Mouse (Mus musculus) lung, adult 2 months (tissue): ENCODE results near the gene Wdpcp. TPM values are rescaled to one million over a fixed set of nuclear protein-coding genes. Genes with fewer than 3 reads are reported as not detected.

Experiments
- DNase-seq: peaks from one replicate; pipeline ENCODE4 v3.0.0; 2022
- H3K4me1 ChIP-seq: fragments of 200-500 bp; 2 replicates; pipeline ENCODE4 v1.6.1; 2011; ENCODE audit warnings: low read length; ENCODE audit not compliant: control insufficient read depth, insufficient read depth
- H3K4me3 ChIP-seq: fragments of 200-500 bp; replicated peaks from 2 replicates; pipeline ENCODE3; 2011; ENCODE audit warnings: low read depth, mild to moderate bottlenecking, control low read depth, low read length; ENCODE audit errors: extremely low read depth
- CTCF ChIP-seq: fragments of 200-500 bp; IDR thresholded peaks from 2 replicates; pipeline ENCODE4 v1.5.1; 2011; ENCODE audit warnings: mild to moderate bottlenecking, low read length, control low read depth; ENCODE audit not compliant: insufficient read depth
- POLR2A ChIP-seq: fragments of 200-500 bp; IDR thresholded peaks from 2 replicates; pipeline ENCODE4 v1.6.1; 2011; ENCODE audit warnings: low read depth, mild to moderate bottlenecking, control low read depth, low read length, borderline replicate concordance; ENCODE audit errors: extremely low read depth
- WGBS: fragments of 180-500 bp; shearing (Covaris S2); methylation state at CpG from one replicate; pipeline ENCODE4 v1.1.7; 2018; 5-methylcytosine and 5-hydroxymethylcytosine counted together
- polyA plus RNA-seq: library from polyadenylated mRNA; depleted of rRNA; stranded (reverse); fragments of >200 nt; gene quantifications from 2 replicates; pipeline ENCODE4 v1.2.3, GENCODE M21; 2012

Gene Wdpcp
- polyA plus RNA-seq, 1 experiment: 6.1 TPM

DNA sequence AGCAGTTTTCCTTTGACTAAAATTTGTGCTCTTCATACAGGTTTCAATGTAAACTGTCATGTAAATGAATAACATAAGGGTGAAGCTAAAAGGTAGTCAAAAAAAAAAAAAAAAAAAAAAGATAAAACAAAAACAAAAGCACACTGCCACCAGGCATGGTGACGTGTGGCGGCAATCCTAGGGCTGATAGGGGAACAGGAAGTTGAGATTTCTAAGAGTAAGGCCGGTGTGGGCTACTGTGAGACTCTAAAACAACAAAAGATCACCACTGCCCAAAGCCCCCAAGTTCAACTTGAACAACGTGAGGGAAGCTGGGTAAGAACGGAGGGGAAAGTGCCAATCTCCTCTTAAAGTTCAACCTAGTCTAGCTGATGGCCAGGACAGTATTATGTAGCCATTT lies 3.0 kb upstream of the Wdpcp start:
- TF ChIP-seq CTCF (no peak), POLR2A (no peak)
- Histone ChIP-seq H3K4me1 (peaks cover 5% of the 10 kb centered on the region; the same call in 1 of the 2 replicates), H3K4me3 (no peak overlapping the region)
- WGBS: 42% methylated on average over 5 of the region's 5 CpGs
- DNase-seq: no peak

DNA sequence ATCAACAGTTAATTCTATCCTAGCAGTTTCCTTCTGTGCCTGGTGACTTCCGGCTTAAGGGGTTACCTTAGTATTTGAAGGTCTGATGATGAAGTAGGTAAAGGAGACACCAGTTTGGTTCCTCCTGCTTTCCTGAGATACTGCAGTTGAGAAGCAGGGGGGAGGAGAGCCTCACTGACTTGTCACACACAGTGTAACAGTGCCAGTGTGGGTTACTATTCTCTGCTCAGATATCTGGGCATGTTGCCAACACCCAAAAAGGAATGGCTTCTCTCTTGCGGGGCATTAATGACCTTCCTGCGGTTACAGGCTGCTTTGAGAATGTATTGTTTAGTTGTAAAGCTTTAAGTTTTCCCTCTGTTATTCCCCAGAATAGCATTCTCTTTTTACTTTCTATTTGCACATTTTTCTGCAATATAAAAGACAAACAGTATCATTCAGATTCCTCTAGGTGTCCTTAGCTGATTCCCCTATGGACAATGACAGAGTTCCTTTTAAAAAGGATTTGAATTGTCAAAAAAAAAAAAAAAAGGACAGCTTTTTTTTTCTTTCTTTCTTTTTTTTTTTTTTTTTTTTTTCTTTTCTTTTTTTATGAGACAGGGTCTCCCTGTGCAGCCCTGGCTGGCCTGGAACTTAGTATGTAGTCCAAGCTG lies 2.5 kb upstream of the Wdpcp start:
- DNase-seq: no peak
- H3K4me1 ChIP-seq: peaks cover 5% of the 10 kb centered on the region; the same call in 1 of the 2 replicates
- H3K4me3 ChIP-seq: no peak overlapping the region
- no peak for TF ChIP-seq POLR2A
- no peak for TF ChIP-seq CTCF
- 9% methylated on average over 3 of the region's 3 CpGs for WGBS

DNA sequence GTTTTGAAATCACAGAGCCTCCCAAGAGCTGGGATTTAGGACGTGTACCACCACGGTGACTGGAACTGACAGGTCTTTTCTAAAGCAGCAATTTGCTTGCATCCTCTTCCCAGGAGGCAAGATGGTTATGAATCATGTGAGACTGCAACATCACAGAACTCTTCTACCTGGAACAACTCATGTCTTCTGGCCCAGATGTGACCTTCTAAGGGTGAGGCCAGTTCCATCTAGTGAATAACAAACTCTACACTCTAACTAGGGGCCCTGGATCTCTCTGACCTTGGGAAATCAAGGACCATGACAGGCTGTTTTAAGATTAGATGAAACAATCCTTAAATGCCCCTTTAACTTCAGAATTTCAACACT lies 1.9 kb upstream of the Wdpcp start:
- Histone ChIP-seq H3K4me1 (peaks cover 5% of the 10 kb centered on the region; the same call in 1 of the 2 replicates), H3K4me3 (no peak overlapping the region)
- DNase-seq: no peak
- no peak for TF ChIP-seq POLR2A
- no peak for TF ChIP-seq CTCF
- WGBS: 52% methylated on average over 2 of the region's 2 CpGs

DNA sequence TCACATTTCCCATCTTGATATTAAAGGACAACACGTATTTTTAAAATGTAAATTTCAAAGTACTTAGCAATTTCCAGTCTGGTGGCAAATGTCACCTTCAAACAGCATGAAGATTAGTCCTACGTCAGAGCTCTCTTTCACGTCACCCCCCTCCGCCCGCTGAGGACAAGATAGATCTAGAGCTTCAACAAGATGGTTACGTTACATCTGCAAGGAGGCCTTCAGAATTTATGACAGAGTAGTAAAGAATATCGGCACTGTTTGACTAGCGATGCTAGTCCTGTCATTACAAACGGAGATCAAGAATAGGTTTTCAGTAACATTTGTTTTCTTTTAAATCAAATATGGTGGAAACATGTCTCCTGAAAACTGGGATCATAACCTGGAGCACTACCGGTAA lies 1.1 kb upstream of the Wdpcp start:
- Histone ChIP-seq H3K4me1 (peaks cover 5% of the 10 kb centered on the region; the same call in 1 of the 2 replicates), H3K4me3 (peak overlapping the region; percentile 76)
- WGBS: 8% methylated on average over 10 of the region's 10 CpGs
- no peak for TF ChIP-seq CTCF
- TF ChIP-seq POLR2A: no peak
- no peak for DNase-seq

DNA sequence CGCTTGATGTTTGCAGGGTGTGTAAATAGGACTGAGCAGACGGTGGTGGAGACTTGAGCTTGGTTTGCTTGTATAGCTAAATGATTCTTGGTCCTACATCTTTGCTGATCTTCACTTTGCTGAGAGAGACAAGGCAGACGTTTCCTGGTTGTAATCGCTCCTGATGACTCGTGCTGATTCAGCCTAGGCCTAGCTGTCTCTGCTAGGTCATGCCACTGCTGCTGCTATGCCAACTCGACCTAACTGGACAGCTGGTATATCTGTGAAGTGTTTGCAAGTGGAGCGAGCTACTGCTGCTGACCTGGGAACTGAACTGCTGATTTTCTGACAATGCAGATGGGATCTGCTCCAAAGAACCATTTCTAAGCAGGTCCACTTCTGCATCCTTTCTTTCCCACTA lies 9.4 kb downstream of the Wdpcp start:
- DNase-seq: no peak
- TF ChIP-seq POLR2A (no peak), CTCF (no peak)
- no peak overlapping the region for H3K4me3 ChIP-seq
- WGBS: 70% methylated on average over 7 of the region's 7 CpGs
- H3K4me1 ChIP-seq: no peaks in the 10 kb centered on the region; the same call in 1 of the 2 replicates

DNA sequence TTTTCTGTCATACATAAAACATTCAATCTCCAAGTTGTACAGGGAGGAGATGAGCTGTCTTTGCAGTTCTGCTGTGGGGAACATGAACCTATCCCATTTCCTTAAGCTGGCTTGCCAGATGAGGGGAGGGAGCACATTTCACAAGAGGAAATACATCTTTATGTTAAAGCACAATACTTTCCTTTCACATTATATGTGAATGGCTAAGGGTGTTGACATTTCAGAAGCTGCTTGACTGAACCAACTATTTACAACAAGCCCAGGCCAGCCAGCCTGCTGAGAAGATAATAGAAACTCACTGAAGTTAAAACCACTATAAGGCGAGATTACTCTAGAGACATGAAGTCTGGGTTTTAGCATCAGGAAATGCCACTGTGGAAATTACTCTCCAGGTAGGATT lies 11.3 kb downstream of the Wdpcp start:
- TF ChIP-seq POLR2A (no peak), CTCF (no peak)
- Histone ChIP-seq H3K4me3 (no peak overlapping the region), H3K4me1 (no peaks in the 10 kb centered on the region; the same call in 1 of the 2 replicates)
- DNase-seq: no peak
- WGBS: 55% methylated on average over 1 of the region's 1 CpGs

DNA sequence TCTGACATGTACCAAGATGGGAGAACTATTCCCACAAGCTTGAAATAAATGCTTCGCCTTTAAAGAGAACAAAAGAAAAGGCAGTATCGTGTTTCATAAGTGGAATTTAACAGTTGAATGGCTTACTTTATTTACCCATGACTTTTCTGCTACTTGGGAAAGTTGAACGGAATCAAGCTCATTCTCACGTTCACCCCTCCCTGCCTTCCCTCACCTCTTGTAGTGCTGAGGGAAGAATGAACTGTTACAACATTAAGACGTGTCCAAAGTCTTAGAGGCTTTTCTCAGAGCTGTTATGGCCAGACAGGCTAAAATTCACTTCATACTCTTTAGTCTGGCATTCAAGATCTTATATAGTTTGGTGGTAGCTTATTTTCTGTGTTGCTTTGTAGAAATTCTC lies 30.5 kb downstream of the Wdpcp start:
- TF ChIP-seq POLR2A: no peak
- TF ChIP-seq CTCF: no peak
- no peak overlapping the region for H3K4me3 ChIP-seq
- no peaks in the 10 kb centered on the region for H3K4me1 ChIP-seq
- 43% methylated on average over 5 of the region's 5 CpGs for WGBS
- DNase-seq: no peak

DNA sequence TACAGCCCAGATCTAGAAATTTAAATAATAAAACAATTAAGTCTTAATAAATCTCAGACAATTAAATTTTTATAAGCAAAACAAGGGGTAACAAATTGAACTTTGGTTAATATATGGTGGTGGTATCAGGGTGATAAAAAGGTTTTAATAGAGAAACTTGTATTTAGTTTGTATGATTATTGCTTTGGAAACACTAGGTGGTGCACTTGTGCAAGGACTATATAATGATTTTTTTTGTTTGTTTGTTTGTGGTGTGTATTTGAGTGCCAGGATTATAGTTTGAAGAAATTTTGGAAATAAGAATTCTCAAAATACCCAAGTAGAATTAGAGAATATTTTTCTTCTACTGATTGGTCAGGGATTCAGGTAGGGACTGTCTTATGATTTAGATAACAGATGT lies 43.9 kb downstream of the Wdpcp start:
- TF ChIP-seq CTCF: no peak
- TF ChIP-seq POLR2A: no peak
- no peak overlapping the region for H3K4me3 ChIP-seq
- no peak for DNase-seq
- H3K4me1 ChIP-seq: no peaks in the 10 kb centered on the region

DNA sequence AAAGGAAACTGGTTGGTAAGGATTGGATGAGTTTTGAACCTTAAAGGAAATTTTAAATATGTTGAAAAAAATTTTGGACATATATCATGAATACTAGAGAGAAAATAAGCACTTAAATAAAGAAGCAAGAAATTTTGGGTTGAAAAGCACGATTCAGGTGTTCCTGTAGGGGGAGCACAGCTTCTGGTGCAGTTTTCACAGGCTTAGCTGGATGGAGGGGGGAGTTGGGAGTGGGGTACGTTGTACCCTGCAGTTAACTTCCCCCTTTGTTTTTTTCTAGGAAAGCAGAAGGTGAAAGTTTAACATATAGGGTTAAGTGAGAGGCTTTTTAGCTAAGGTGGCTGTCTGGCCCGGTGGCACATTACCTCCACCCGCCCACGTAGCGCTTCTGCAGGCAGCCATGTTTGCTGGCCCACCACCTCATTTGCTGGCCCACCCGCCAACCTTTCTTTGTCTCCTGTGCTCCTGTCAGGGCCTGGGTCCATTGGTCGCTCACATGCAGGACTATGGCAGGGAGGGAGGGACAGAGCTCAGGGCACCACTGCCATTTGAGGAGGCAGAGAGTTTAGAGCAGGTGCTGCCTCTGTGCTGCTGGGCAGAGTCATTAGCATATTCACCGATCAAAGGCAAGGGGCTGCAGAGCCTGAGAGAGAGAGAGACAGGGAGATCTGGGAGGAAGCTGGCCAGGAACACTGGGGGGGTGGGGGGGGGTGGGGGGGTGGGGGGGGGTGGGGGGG lies 62.3 kb downstream of the Wdpcp start:
- DNase-seq: no peak
- 78% methylated on average over 9 of the region's 9 CpGs for WGBS
- TF ChIP-seq POLR2A: no peak
- TF ChIP-seq CTCF: no peak
- Histone ChIP-seq H3K4me1 (no peaks in the 10 kb centered on the region), H3K4me3 (no peak overlapping the region)

DNA sequence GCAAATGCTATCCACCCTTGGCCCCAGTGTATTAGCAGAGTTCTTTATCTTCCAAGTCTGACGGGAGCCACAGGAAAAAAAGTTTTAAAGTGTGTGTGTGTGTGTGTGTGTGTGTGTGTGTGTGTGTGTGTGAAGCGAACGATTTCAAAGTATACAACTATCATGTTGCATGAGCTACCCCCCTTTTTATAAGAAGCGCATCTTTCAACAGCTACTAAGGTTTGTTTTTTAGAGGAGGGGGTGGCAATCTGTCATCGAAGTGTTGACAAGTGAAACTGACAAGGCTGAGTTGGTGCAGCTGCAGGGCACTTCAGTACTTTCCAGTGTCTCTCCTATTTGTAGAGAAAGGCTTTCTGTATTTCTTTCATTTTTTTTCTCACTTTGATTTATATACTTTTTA lies 66.3 kb downstream of the Wdpcp start:
- TF ChIP-seq POLR2A: no peak
- TF ChIP-seq CTCF: no peak

More for the DNA sequence above, 66.3 kb downstream of the Wdpcp start:
- WGBS: 28% methylated on average over 5 of the region's 5 CpGs
- H3K4me3 ChIP-seq: no peak overlapping the region
- no peak for DNase-seq
- no peaks in the 10 kb centered on the region for H3K4me1 ChIP-seq
